Mouse (Mus musculus) limb, embryonic 14.5 days (tissue): ENCODE data around the gene Mindy4. TPM values are rescaled to one million over a fixed set of nuclear protein-coding genes. Genes with fewer than 3 reads are reported as not detected.

Source experiments
- ATAC-seq: fragments of 200-750 bp; cut with Nextera tagmentation; 2 replicates; pipeline ENCODE4 v1.8.0; 2017; ENCODE audit warnings: low read depth, moderate number of reproducible peaks, moderate TSS enrichment; ENCODE audit not compliant: low FRiP score
- DNase-seq: peaks from one replicate; pipeline ENCODE4 v3.0.0-alpha.2; 2015; ENCODE audit warnings: low spot score
- H3K27ac ChIP-seq: fragments of 300-500 bp; sonication (generic); replicated peaks from 2 replicates; pipeline ENCODE4 v1.5.1; 2014; ENCODE audit warnings: low read depth, mild to moderate bottlenecking, low read length, moderate library complexity, mixed read lengths
- H3K27me3 ChIP-seq: fragments of 300-500 bp; sonication (generic); 2 replicates; pipeline ENCODE4 v1.6.1; 2014; ENCODE audit warnings: low read length, mixed read lengths; ENCODE audit not compliant: control insufficient read depth, insufficient read depth
- H3K36me3 ChIP-seq: fragments of 300-500 bp; sonication (generic); 2 replicates; pipeline ENCODE4 v1.6.1; 2014; ENCODE audit warnings: mild to moderate bottlenecking, low read length, moderate library complexity, mixed read lengths; ENCODE audit not compliant: control insufficient read depth, insufficient read depth
- H3K4me1 ChIP-seq: fragments of 300-500 bp; sonication (generic); 2 replicates; pipeline ENCODE4 v1.6.1; 2014; ENCODE audit warnings: antibody characterized with exemption, low read length, mixed read lengths; ENCODE audit not compliant: control insufficient read depth, insufficient read depth
- H3K4me2 ChIP-seq: fragments of 300-500 bp; sonication (generic); replicated peaks from 2 replicates; pipeline ENCODE4 v1.6.1; 2014; ENCODE audit warnings: low read depth, mild to moderate bottlenecking, low read length, moderate library complexity; ENCODE audit not compliant: severe bottlenecking
- H3K4me3 ChIP-seq: fragments of 300-500 bp; sonication (generic); replicated peaks from 2 replicates; pipeline ENCODE4 v1.5.1; 2014; ENCODE audit warnings: low read length
- H3K9ac ChIP-seq: fragments of 300-500 bp; sonication (generic); 2 replicates; pipeline ENCODE4 v1.6.1; 2014; ENCODE audit warnings: mild to moderate bottlenecking, low read depth, low read length, moderate library complexity; ENCODE audit not compliant: severe bottlenecking
- H3K9me3 ChIP-seq: fragments of 300-500 bp; sonication (generic); 2 replicates; pipeline ENCODE4 v1.6.1; 2016; ENCODE audit warnings: low read length; ENCODE audit not compliant: control insufficient read depth
- POLR2A ChIP-seq: fragments of 200-500 bp; IDR thresholded peaks from 2 replicates; pipeline ENCODE4 v1.8.0; 2012; ENCODE audit warnings: inconsistent platforms, mild to moderate bottlenecking, moderate library complexity, borderline replicate concordance; ENCODE audit not compliant: insufficient read depth, insufficient read length; ENCODE audit errors: extremely low read depth
- WGBS: fragments of 180-500 bp; shearing (Covaris S2); extraction: QIAGEN DNeasy Blood & Tissue Kit; methylation state at CpG from one replicate; pipeline ENCODE4 v1.1.7; 2014; 5-methylcytosine and 5-hydroxymethylcytosine counted together
- polyA plus RNA-seq, 2 experiments: library from polyadenylated mRNA; depleted of rRNA in 1 of 2; stranded (reverse) in 1 of 2; unstranded in 1 of 2; fragments of >200 nt; fragmentation: Nextera tagmentation in 1 of 2; extraction: Ambion mirVana in 1 of 2; gene quantifications; 2 replicates each; pipeline versions ENCODE4 v1.2.1 to v1.2.3; 2012 to 2014

The Mindy4 gene
- polyA plus RNA-seq, 2 experiments: 13.2 to 14.9 TPM

GRCm38 (mm10) chr6:55288007-55288602 lies 84.9 kb downstream of the Mindy4 start:
- 95% methylated on average over 5 of the region's 5 CpGs for WGBS

GRCm38 (mm10) chr6:55294549-55295131 lies 91.5 kb downstream of the Mindy4 start:
- H3K27ac ChIP-seq: no peak overlapping the region
- 0 out of 2 replicates have a peak, but pooled peaks cover 6% of the 10 kb centered on the region for H3K4me1 ChIP-seq
- ATAC-seq (peak; percentile 41; the same call in 1 of the 2 replicates), DNase-seq (peak; percentile 25)
- H3K9ac ChIP-seq: no peak overlapping the region
- H3K27me3 ChIP-seq: no peaks in the 10 kb centered on the region
- no peak overlapping the region for H3K4me2 ChIP-seq
- TF ChIP-seq POLR2A: no peak
- no peak overlapping the region for H3K4me3 ChIP-seq
- H3K36me3 ChIP-seq: peaks cover 15% of the 10 kb centered on the region; the same call in 1 of the 2 replicates
- no peaks in the 10 kb centered on the region for H3K9me3 ChIP-seq
- WGBS: 39% methylated on average over 19 of the region's 19 CpGs

More at GRCm38 (mm10) chr6:55288007-55288602, 84.9 kb downstream of the Mindy4 start:
- no peaks in the 10 kb centered on the region for H3K9me3 ChIP-seq
- H3K4me1 ChIP-seq: no peaks in the 10 kb centered on the region
- no peak overlapping the region for H3K27ac ChIP-seq
- no peak overlapping the region for H3K4me3 ChIP-seq
- ATAC-seq: no peak
- no peak for TF ChIP-seq POLR2A
- no peak overlapping the region for H3K4me2 ChIP-seq
- peaks cover 4% of the 10 kb centered on the region; the same call in 1 of the 2 replicates for H3K36me3 ChIP-seq
- no peak for DNase-seq
- no peak overlapping the region for H3K9ac ChIP-seq
- no peaks in the 10 kb centered on the region for H3K27me3 ChIP-seq

- no peak for ATAC-seq
- WGBS: 100% methylated on average over 1 of the region's 1 CpGs
- H3K9ac ChIP-seq: no peak overlapping the region
- H3K4me3 ChIP-seq: no peak overlapping the region
- H3K4me2 ChIP-seq: no peak overlapping the region
- H3K36me3 ChIP-seq: peaks cover 15% of the 10 kb centered on the region; the same call in 1 of the 2 replicates
- 0 out of 2 replicates have a peak, but pooled peaks cover 6% of the 10 kb centered on the region for H3K4me1 ChIP-seq
- no peak for TF ChIP-seq POLR2A
- H3K27me3 ChIP-seq: no peaks in the 10 kb centered on the region
- H3K9me3 ChIP-seq: no peaks in the 10 kb centered on the region
- DNase-seq: no peak
- H3K27ac ChIP-seq: no peak overlapping the region
Observed at GRCm38 (mm10) chr6:55295325-55295724, 92.1 kb downstream of the Mindy4 start.

GRCm38 (mm10) chr6:55299482-55299881 lies 96.3 kb downstream of the Mindy4 start:
- ATAC-seq (no peak), DNase-seq (no peak)
- H3K27me3 ChIP-seq: no peaks in the 10 kb centered on the region
- 0 out of 2 replicates have a peak, but pooled peaks cover 4% of the 10 kb centered on the region for H3K4me1 ChIP-seq
- WGBS: 87% methylated on average over 8 of the region's 8 CpGs
- no peak overlapping the region for H3K4me3 ChIP-seq
- H3K4me2 ChIP-seq: no peak overlapping the region
- peaks cover 17% of the 10 kb centered on the region for H3K36me3 ChIP-seq
- H3K9ac ChIP-seq: no peak overlapping the region
- TF ChIP-seq POLR2A: no peak
- H3K27ac ChIP-seq: no peak overlapping the region
- H3K9me3 ChIP-seq: no peaks in the 10 kb centered on the region

- DNase-seq: no peak
- no peak overlapping the region for H3K4me3 ChIP-seq
- no peak overlapping the region for H3K27ac ChIP-seq
- H3K4me2 ChIP-seq: no peak overlapping the region
- H3K27me3 ChIP-seq: no peaks in the 10 kb centered on the region
- no peak for TF ChIP-seq POLR2A
- no peak overlapping the region for H3K9ac ChIP-seq
- no peak for ATAC-seq
- no peaks in the 10 kb centered on the region for H3K9me3 ChIP-seq
- peaks cover 17% of the 10 kb centered on the region for H3K36me3 ChIP-seq
- no peaks in the 10 kb centered on the region for H3K4me1 ChIP-seq
- WGBS: 92% methylated on average over 2 of the region's 2 CpGs
Observed at GRCm38 (mm10) chr6:55299917-55300316, 96.7 kb downstream of the Mindy4 start.

GRCm38 (mm10) chr6:55300704-55301103 lies 97.5 kb downstream of the Mindy4 start:
- Histone ChIP-seq H3K27ac (no peak overlapping the region), H3K27me3 (no peaks in the 10 kb centered on the region), H3K9me3 (no peaks in the 10 kb centered on the region), H3K36me3 (peaks cover 17% of the 10 kb centered on the region), H3K4me1 (no peaks in the 10 kb centered on the region), H3K9ac (no peak overlapping the region), H3K4me3 (no peak overlapping the region), H3K4me2 (no peak overlapping the region)
- ATAC-seq (no peak), DNase-seq (no peak)
- WGBS: 93% methylated on average over 11 of the region's 11 CpGs
- TF ChIP-seq POLR2A: no peak
